Mouse (Mus musculus) activated CD4-positive, CD25-positive, alpha-beta regulatory T cell, adult 4 months (primary cell): ENCODE data around the gene Itga7. TPM values are rescaled to one million over a fixed set of nuclear protein-coding genes. Genes with fewer than 3 reads are reported as not detected.

ENCODE experiments used
- ATAC-seq: one replicate; pipeline ENCODE4 v1.8.0; 2017
- polyA plus RNA-seq, 2 experiments: library from polyadenylated mRNA; unstranded; fragments of 100-300 nt; shearing (Covaris generic); gene quantifications; one replicate each; pipeline ENCODE4 v1.2.1; 2017

The Itga7 gene
- polyA plus RNA-seq, 2 experiments from 2014 or later, result 2.9 to 6.1 TPM

DNA sequence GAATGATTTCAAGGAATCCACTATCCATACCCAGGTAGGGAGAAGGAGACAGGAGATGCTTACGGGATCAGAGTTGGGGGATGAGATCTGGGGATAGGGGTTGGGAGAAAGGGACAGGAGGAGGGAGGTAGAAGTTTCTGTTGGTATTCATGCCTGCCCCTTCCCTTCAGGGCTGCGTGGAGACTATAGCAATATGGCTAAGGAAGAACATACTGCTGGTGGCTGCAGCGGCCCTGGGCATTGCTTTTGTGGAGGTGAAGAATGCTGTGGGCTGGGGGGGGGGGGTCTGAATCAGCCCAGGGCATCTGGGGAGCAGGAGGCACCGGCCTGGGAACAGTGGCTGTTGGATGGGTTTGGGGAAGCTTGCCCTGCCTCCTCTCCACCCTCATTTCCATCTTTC, 21.4 kb upstream of the Itga7 start:
- ATAC-seq, result no peak

GRCm38 (mm10) chr10:128912791-128913190, 20.8 kb upstream of the Itga7 start:
- ATAC-seq, result no peak

GRCm38 (mm10) chr10:128913219-128913618, 20.4 kb upstream of the Itga7 start:
- peak; percentile 94 for ATAC-seq

GRCm38 (mm10) chr10:128913696-128914095, 19.9 kb upstream of the Itga7 start:
- ATAC-seq, result no peak

DNA sequence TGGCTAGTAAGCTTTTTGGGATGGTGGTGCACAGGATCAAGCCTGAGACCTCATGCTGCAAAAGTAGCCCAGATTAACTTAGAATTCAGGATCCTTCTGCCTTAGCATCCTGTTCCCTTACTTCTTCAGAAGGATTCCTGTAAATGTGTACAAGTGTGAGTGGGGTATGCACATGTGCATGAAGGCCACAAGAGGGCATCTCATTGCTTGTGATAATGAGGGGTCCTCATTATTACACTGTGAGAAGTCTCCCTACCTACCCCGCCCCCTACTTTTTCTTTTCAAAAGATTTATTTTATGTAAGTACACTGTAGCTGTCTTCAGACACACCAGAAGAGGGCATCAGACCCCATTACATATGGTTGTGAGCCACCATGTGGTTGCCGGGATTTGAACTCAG, 18.1 kb upstream of the Itga7 start:
- no peak for ATAC-seq

DNA sequence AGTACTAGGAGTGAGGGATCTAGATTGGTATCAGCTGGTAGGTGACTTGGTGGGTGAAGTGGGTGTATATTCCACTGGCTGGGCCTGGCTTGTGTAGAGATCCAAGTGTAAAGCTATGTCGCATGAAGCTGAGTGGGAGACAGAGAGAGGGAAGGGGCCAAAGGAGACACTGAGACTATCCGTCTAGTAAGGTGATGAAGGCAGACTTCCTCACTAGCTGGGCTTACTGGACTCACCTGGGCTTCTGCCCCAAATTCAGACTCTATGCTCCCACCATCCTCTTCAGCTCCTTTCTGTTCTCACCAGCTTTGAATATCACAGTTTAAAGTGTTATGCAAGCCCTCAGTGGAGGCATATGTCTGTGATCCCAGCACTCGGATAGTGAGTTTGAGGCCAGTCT, 17.0 kb upstream of the Itga7 start:
- ATAC-seq, result no peak

DNA sequence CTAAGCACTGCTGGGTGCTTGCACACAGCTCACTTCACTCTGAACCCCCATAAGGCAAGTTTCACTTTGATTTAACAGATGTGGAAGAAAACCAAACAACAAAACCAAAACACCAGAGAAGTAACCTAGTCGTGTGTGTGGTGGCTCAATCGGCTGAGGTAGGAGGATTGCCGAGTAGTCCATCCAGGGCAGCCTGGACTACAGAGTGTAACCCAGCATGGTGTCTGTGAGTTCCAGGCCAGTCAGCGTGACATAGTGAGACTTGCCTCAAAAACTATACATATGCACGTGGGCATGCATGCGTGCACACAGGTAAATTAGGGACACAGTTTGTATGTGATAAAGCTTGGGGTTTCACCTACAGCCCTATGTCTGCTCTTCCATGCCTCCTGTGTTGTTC, 16.2 kb upstream of the Itga7 start:
- ATAC-seq, result no peak

GRCm38 (mm10) chr10:128918246-128918645, 15.4 kb upstream of the Itga7 start:
- no peak for ATAC-seq

- no peak for ATAC-seq
These were observed 14.4 kb upstream of the Itga7 start for GRCm38 (mm10) chr10:128919203-128919631.

GRCm38 (mm10) chr10:128919966-128920365, 13.7 kb upstream of the Itga7 start:
- no peak for ATAC-seq

- ATAC-seq, result no peak
These were observed 12.9 kb upstream of the Itga7 start for GRCm38 (mm10) chr10:128920736-128921161.

DNA sequence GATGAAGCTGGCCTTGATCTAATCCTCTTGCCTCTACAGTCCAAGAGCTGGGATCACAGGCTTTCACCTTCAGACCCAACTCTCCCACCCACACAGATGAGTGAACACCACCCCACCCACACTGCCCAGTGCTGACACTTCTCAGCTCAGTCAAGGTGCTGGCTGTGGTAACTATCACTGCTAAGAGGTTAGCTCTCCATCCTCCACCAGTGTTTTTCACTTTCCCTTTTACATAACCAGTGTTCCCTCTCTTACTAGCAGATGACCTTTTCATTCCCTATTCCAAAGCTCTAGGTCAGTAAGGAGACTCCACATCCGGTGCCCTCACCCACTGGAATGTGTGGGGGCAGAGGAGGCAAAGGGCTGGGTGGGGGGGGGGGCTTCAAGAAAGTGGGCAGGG, 12.4 kb upstream of the Itga7 start:
- no peak for ATAC-seq

- ATAC-seq, result no peak
These were observed 11.5 kb upstream of the Itga7 start for GRCm38 (mm10) chr10:128921883-128922821.

GRCm38 (mm10) chr10:128922822-128923012, 10.9 kb upstream of the Itga7 start, which contains the start of gene Rdh5:
Gene Rdh5, minus strand, starts transcription at chr10:128922888.
- no peak for ATAC-seq

- peak; percentile 95 for ATAC-seq
These were observed 10.5 kb upstream of the Itga7 start for GRCm38 (mm10) chr10:128923013-128923691.

GRCm38 (mm10) chr10:128923935-128924334, 9.7 kb upstream of the Itga7 start, which contains the start of gene Bloc1s1:
Gene Bloc1s1, minus strand, starts transcription at chr10:128924035.
- ATAC-seq, result no peak

- ATAC-seq, result no peak
These were observed 5.3 kb upstream of the Itga7 start for GRCm38 (mm10) chr10:128928356-128928755.

DNA sequence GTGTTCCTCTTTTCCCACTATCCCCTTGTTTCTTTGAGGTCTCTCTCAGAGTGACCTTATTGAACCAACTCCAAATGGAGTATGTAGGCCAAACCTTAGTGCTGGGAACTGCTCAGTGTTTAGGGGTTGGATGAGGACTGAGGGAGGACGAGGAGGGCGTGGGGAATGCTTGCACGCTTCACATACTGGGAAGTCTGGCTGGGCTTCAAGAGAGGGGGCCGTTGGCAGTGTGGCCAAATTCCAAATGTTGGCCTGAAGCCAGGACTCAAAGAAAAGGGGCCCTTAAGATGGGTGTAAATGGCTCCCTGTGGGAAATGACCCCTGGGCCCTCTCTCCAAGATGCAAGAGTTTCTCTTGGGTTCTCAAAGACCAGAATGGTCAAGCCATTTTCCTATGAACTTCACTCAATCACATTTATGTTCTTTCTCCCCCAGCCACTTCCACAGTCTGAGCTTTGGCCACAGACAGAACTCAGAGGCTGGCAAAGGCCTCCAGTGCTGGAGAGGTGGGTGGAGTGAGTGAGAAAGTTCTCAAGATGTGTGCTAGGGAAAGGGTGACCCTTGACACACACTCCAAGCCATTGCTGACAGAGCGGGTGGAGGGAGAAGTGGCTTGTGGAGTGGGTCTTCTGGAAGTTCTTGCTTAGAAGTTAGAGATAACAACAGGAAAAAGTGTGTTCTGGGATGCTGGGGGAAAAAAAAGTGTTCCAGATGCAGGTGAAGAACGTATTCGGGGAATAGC, 3.8 kb upstream of the Itga7 start:
- ATAC-seq, result no peak

- no peak for ATAC-seq
These were observed 2.2 kb upstream of the Itga7 start for GRCm38 (mm10) chr10:128931441-128931840.

- ATAC-seq, result no peak
These were observed 531 bp downstream of the Itga7 start for GRCm38 (mm10) chr10:128933976-128934721.

- no peak for ATAC-seq
These were observed 1.6 kb downstream of the Itga7 start for GRCm38 (mm10) chr10:128934997-128935787.
